Mouse (Mus musculus): ENCODE measurements around the gene Cabp2. TPM values are rescaled to one million over a fixed set of nuclear protein-coding genes. Genes with fewer than 3 reads are reported as not detected.

The Cabp2 gene
- polyA plus RNA-seq, 1 experiment, result not detected

GRCm38 (mm10) chr19:4091383-4091782 lies 10.0 kb downstream of the Cabp2 start:
- no peaks in the 10 kb centered on the region for H3K4me1 ChIP-seq (ENCODE audit: control insufficient read depth, insufficient read depth, low read length)
- H3K4me3 ChIP-seq (ENCODE audit: insufficient read depth, low read length), result no peak overlapping the region
- TF ChIP-seq POLR2A (IDR thresholded peaks at IDR 0.05; ENCODE audit: extremely low read depth, insufficient read depth, low read length) (no peak), CTCF (IDR thresholded peaks at IDR 0.05; ENCODE audit: extremely low read depth, insufficient read depth, low read length) (no peak)
- H3K27ac ChIP-seq (ENCODE audit: insufficient read depth, low read length), result no peak overlapping the region

GRCm38 (mm10) chr19:4092750-4093149 lies 11.4 kb downstream of the Cabp2 start:
- Histone ChIP-seq H3K4me3 (ENCODE audit: insufficient read depth, low read length) (no peak overlapping the region), H3K27ac (ENCODE audit: insufficient read depth, low read length) (no peak overlapping the region), H3K4me1 (ENCODE audit: control insufficient read depth, insufficient read depth, low read length) (no peaks in the 10 kb centered on the region)
- TF ChIP-seq CTCF (IDR thresholded peaks at IDR 0.05; ENCODE audit: extremely low read depth, insufficient read depth, low read length) (no peak), POLR2A (IDR thresholded peaks at IDR 0.05; ENCODE audit: extremely low read depth, insufficient read depth, low read length) (no peak)

GRCm38 (mm10) chr19:4093772-4094171 lies 12.4 kb downstream of the Cabp2 start:
- H3K4me3 ChIP-seq (ENCODE audit: insufficient read depth, low read length), result no peak overlapping the region
- no peak overlapping the region for H3K27ac ChIP-seq (ENCODE audit: insufficient read depth, low read length)
- H3K4me1 ChIP-seq (ENCODE audit: control insufficient read depth, insufficient read depth, low read length), result no peaks in the 10 kb centered on the region
- TF ChIP-seq CTCF (IDR thresholded peaks at IDR 0.05; ENCODE audit: extremely low read depth, insufficient read depth, low read length), result no peak

GRCm38 (mm10) chr19:4094348-4094747 lies 13.0 kb downstream of the Cabp2 start:
- H3K27ac ChIP-seq (ENCODE audit: insufficient read depth, low read length), result no peak overlapping the region
- TF ChIP-seq CTCF (IDR thresholded peaks at IDR 0.05; ENCODE audit: extremely low read depth, insufficient read depth, low read length), result no peak
- no peaks in the 10 kb centered on the region for H3K4me1 ChIP-seq (ENCODE audit: control insufficient read depth, insufficient read depth, low read length)
- no peak overlapping the region for H3K4me3 ChIP-seq (ENCODE audit: insufficient read depth, low read length)

- Histone ChIP-seq H3K27ac (ENCODE audit: insufficient read depth, low read length) (no peak overlapping the region), H3K4me1 (ENCODE audit: control insufficient read depth, insufficient read depth, low read length) (no peaks in the 10 kb centered on the region), H3K4me3 (ENCODE audit: insufficient read depth, low read length) (no peak overlapping the region)
- TF ChIP-seq POLR2A (IDR thresholded peaks at IDR 0.05; ENCODE audit: extremely low read depth, insufficient read depth, low read length) (no peak), CTCF (IDR thresholded peaks at IDR 0.05; ENCODE audit: extremely low read depth, insufficient read depth, low read length) (no peak)
These were observed 13.5 kb downstream of the Cabp2 start for GRCm38 (mm10) chr19:4094774-4095303.

- Histone ChIP-seq H3K27ac (ENCODE audit: insufficient read depth, low read length) (no peak overlapping the region), H3K4me3 (ENCODE audit: insufficient read depth, low read length) (no peak overlapping the region), H3K4me1 (ENCODE audit: control insufficient read depth, insufficient read depth, low read length) (no peaks in the 10 kb centered on the region)
- no peak for TF ChIP-seq CTCF (IDR thresholded peaks at IDR 0.05; ENCODE audit: extremely low read depth, insufficient read depth, low read length)
- no peak for TF ChIP-seq POLR2A (IDR thresholded peaks at IDR 0.05; ENCODE audit: extremely low read depth, insufficient read depth, low read length)
These were observed 14.4 kb downstream of the Cabp2 start for GRCm38 (mm10) chr19:4095802-4096201.

GRCm38 (mm10) chr19:4096642-4097440 lies 15.5 kb downstream of the Cabp2 start, which contains the start of gene Cdk2ap2:
TSS of gene Cdk2ap2 (plus strand) at chr19:4097182.
- H3K4me3 ChIP-seq (ENCODE audit: insufficient read depth, low read length), result peak within 1 kb of the TSS; percentile 52
- peak within 1 kb of the TSS; percentile 79 for H3K27ac ChIP-seq (ENCODE audit: insufficient read depth, low read length)
- no peaks in the 10 kb centered on the region for H3K4me1 ChIP-seq (ENCODE audit: control insufficient read depth, insufficient read depth, low read length)
- no peak for TF ChIP-seq CTCF (IDR thresholded peaks at IDR 0.05; ENCODE audit: extremely low read depth, insufficient read depth, low read length)
- TF ChIP-seq POLR2A (IDR thresholded peaks at IDR 0.05; ENCODE audit: extremely low read depth, insufficient read depth, low read length), result peak; percentile 86

- TF ChIP-seq POLR2A (IDR thresholded peaks at IDR 0.05; ENCODE audit: extremely low read depth, insufficient read depth, low read length), result no peak
- TF ChIP-seq CTCF (IDR thresholded peaks at IDR 0.05; ENCODE audit: extremely low read depth, insufficient read depth, low read length), result no peak
- no peak overlapping the region for H3K27ac ChIP-seq (ENCODE audit: insufficient read depth, low read length)
- H3K4me1 ChIP-seq (ENCODE audit: control insufficient read depth, insufficient read depth, low read length), result no peaks in the 10 kb centered on the region
- H3K4me3 ChIP-seq (ENCODE audit: insufficient read depth, low read length), result peak overlapping the region; percentile 52
These were observed 16.1 kb downstream of the Cabp2 start for GRCm38 (mm10) chr19:4097441-4097825.

- no peak for TF ChIP-seq POLR2A (IDR thresholded peaks at IDR 0.05; ENCODE audit: extremely low read depth, insufficient read depth, low read length)
- TF ChIP-seq CTCF (IDR thresholded peaks at IDR 0.05; ENCODE audit: extremely low read depth, insufficient read depth, low read length), result no peak
- Histone ChIP-seq H3K4me1 (ENCODE audit: control insufficient read depth, insufficient read depth, low read length) (no peaks in the 10 kb centered on the region), H3K4me3 (ENCODE audit: insufficient read depth, low read length) (no peak overlapping the region), H3K27ac (ENCODE audit: insufficient read depth, low read length) (no peak overlapping the region)
These were observed 17.0 kb downstream of the Cabp2 start for GRCm38 (mm10) chr19:4098426-4098825.

GRCm38 (mm10) chr19:4099056-4099455 lies 17.7 kb downstream of the Cabp2 start:
- Histone ChIP-seq H3K4me3 (ENCODE audit: insufficient read depth, low read length) (no peak overlapping the region; the same call in 1 of the 2 replicates), H3K27ac (ENCODE audit: insufficient read depth, low read length) (no peak overlapping the region), H3K4me1 (ENCODE audit: control insufficient read depth, insufficient read depth, low read length) (no peaks in the 10 kb centered on the region)
- TF ChIP-seq CTCF (IDR thresholded peaks at IDR 0.05; ENCODE audit: extremely low read depth, insufficient read depth, low read length) (peak; percentile 86), POLR2A (IDR thresholded peaks at IDR 0.05; ENCODE audit: extremely low read depth, insufficient read depth, low read length) (no peak; the same call in 1 of the 2 replicates)
